Mouse (Mus musculus): ENCODE measurements at regions not wholly inside any gene's neighbourhood (a gene's known extent, or its start where the extent isn't known, plus 50 kb on each side); places are given as distances from the start of the nearest gene placed in this dataset.

- peak; percentile 42 to 48 for DNase-seq
Observed at GRCm38 (mm10) chr9:68466671-68467070, 186.9 kb upstream of the Rora start.

- DNase-seq = no peak
Observed at GRCm38 (mm10) chr9:68476391-68476790, 177.2 kb upstream of the Rora start.

GRCm38 (mm10) chr9:68477466-68477865 is 176.1 kb upstream of the Rora start:
- DNase-seq = no peak

GRCm38 (mm10) chr9:68486646-68487045 is 166.9 kb upstream of the Rora start:
- peak; percentile 9 to 17 for DNase-seq

- no peak for DNase-seq
Observed at GRCm38 (mm10) chr9:68491151-68491550, 162.4 kb upstream of the Rora start.

GRCm38 (mm10) chr9:68521218-68521617 is 132.4 kb upstream of the Rora start:
- no peak for DNase-seq

GRCm38 (mm10) chr9:68561767-68562552 is 91.6 kb upstream of the Rora start:
- peak; percentile 49 to 68 for DNase-seq

- peak in 1 of 2 experiments; percentile 7 for DNase-seq
Observed at GRCm38 (mm10) chr9:68563206-68563605, 90.4 kb upstream of the Rora start.

GRCm38 (mm10) chr9:68585751-68586150 is 67.8 kb upstream of the Rora start:
- no peak for DNase-seq

- DNase-seq = no peak
Observed at GRCm38 (mm10) chr9:68591023-68591422, 62.6 kb upstream of the Rora start.

GRCm38 (mm10) chr9:68592976-68593375 is 60.6 kb upstream of the Rora start:
- no peak for DNase-seq

- no peak for DNase-seq
Observed at GRCm38 (mm10) chr9:68594586-68594985, 59.0 kb upstream of the Rora start.

Measured in heart, adult 18-20 months (tissue).